Mouse (Mus musculus): ENCODE results near the gene Cenpx.

Gene Cenpx

GRCm38 (mm10) chr11:120661076-120661460, 52.5 kb downstream of the Cenpx start, which contains the start of gene Notum:
Gene Notum, minus strand, starts transcription at chr11:120661175.
- DNase-seq (ENCODE audit: low read depth, low spot score): no peak
